Mouse (Mus musculus): ENCODE data around the gene Trex1. TPM values are rescaled to one million over a fixed set of nuclear protein-coding genes. Genes with fewer than 3 reads are reported as not detected.

The Trex1 gene
- polyA plus RNA-seq, 1 experiment = 40.4 TPM

GRCm38 (mm10) chr9:109008081-109008480 lies 51.5 kb downstream of the Trex1 start:
- no peak for TF ChIP-seq POLR2A (IDR thresholded peaks at IDR 0.05; ENCODE audit: borderline replicate concordance, insufficient read depth, low read length)
- TF ChIP-seq CTCF (IDR thresholded peaks at IDR 0.05; ENCODE audit: borderline replicate concordance, insufficient read depth, low read depth, low read length) = no peak
- H3K4me1 ChIP-seq (ENCODE audit: control insufficient read depth, insufficient read depth, low read length) = no peaks in the 10 kb centered on the region
- WGBS = 75% methylated on average over 9 of the region's 9 CpGs
- no peak for DNase-seq
- H3K27me3 ChIP-seq (ENCODE audit: control insufficient read depth, insufficient read depth, low read length) = no peaks in the 10 kb centered on the region
- H3K27ac ChIP-seq (ENCODE audit: insufficient read depth, low read length) = no peak overlapping the region
- no peak overlapping the region for H3K4me3 ChIP-seq (replicated peaks; ENCODE audit: insufficient read depth, low read depth, low read length)

Other genes starting within 250 kb of the Trex1 start
- gene Celsr3, start 233.4 kb downstream of the Trex1 start, polyA plus RNA-seq (2012; rRNA removed) = 77.1 and 88.3 TPM in 2 replicates
- gene Slc26a6, start 206.5 kb downstream of the Trex1 start, polyA plus RNA-seq (2012; rRNA removed) = 22.6 and 28.2 TPM in 2 replicates
- gene Tmem89, start 145.1 kb downstream of the Trex1 start, polyA plus RNA-seq (2012; rRNA removed) = 0.39 and 0.92 TPM in 2 replicates
- 672 and 690 TPM in 2 replicates for gene Uqcrc1, start 123.1 kb downstream of the Trex1 start, polyA plus RNA-seq (2012; rRNA removed)
- 11.3 and 14.1 TPM in 2 replicates for gene Col7a1, start 106.1 kb downstream of the Trex1 start, polyA plus RNA-seq (2012; rRNA removed)
- gene Ucn2, start 73.7 kb downstream of the Trex1 start, polyA plus RNA-seq (2012; rRNA removed) = 0.47 and 0.48 TPM in 2 replicates
- 17.5 and 20.1 TPM in 2 replicates for gene Pfkfb4, start 68.0 kb downstream of the Trex1 start, polyA plus RNA-seq (2012; rRNA removed)
- 75.0 and 79.8 TPM in 2 replicates for gene Shisa5, start 21.2 kb downstream of the Trex1 start, polyA plus RNA-seq (2012; rRNA removed)
- 38.0 and 39.1 TPM in 2 replicates for gene Atrip, start 14.4 kb upstream of the Trex1 start, polyA plus RNA-seq (2012; rRNA removed)
- gene Ccdc51, start 22.8 kb upstream of the Trex1 start, polyA plus RNA-seq (2012; rRNA removed) = 6.6 and 7.7 TPM in 2 replicates
- gene Tma7, start 22.9 kb upstream of the Trex1 start, polyA plus RNA-seq (2012; rRNA removed) = 144 and 152 TPM in 2 replicates
- 26.4 and 26.6 TPM in 2 replicates for gene Plxnb1, start 35.7 kb upstream of the Trex1 start, polyA plus RNA-seq (2012; rRNA removed)
- gene Fbxw21, start 102.3 kb upstream of the Trex1 start, polyA plus RNA-seq (2012; rRNA removed) = not detected in 2 replicates
- gene Fbxw13, start 136.2 kb upstream of the Trex1 start, polyA plus RNA-seq (2012; rRNA removed) = not detected in 2 replicates
- not detected in 2 replicates for gene Fbxw20, start 175.0 kb upstream of the Trex1 start, polyA plus RNA-seq (2012; rRNA removed)
- not detected in 2 replicates for gene Fbxw14, start 227.9 kb upstream of the Trex1 start, polyA plus RNA-seq (2012; rRNA removed)

All from cerebellum, adult 2 months (tissue).